Mouse (Mus musculus) forebrain, postnatal 0 days (tissue): ENCODE data around the gene Hsd17b14. TPM values are rescaled to one million over a fixed set of nuclear protein-coding genes. Genes with fewer than 3 reads are reported as not detected.

Source experiments
- ATAC-seq: fragments of 200-750 bp; cut with Nextera tagmentation; 2 replicates; pipeline ENCODE4 v1.8.0; 2017; ENCODE audit warnings: mild to moderate bottlenecking, moderate library complexity
- DNase-seq: peaks from one replicate; pipeline ENCODE4 v3.0.0-alpha.2; 2015
- H3K27ac ChIP-seq: fragments of 300-500 bp; sonication (generic); 2 replicates; pipeline ENCODE4 v1.5.1; 2014; ENCODE audit warnings: low read depth, mild to moderate bottlenecking, antibody characterized with exemption, low read length, moderate library complexity, mixed read lengths
- H3K27me3 ChIP-seq: fragments of 300-500 bp; sonication (generic); 2 replicates; pipeline ENCODE4 v1.6.1; 2014; ENCODE audit warnings: mild to moderate bottlenecking, low read length, mixed read lengths; ENCODE audit not compliant: insufficient read depth
- H3K36me3 ChIP-seq: fragments of 300-500 bp; sonication (generic); 2 replicates; pipeline ENCODE4 v1.6.1; 2014; ENCODE audit warnings: mild to moderate bottlenecking, moderate library complexity; ENCODE audit not compliant: insufficient read depth
- H3K4me1 ChIP-seq: fragments of 300-500 bp; sonication (generic); 2 replicates; pipeline ENCODE4 v1.6.1; 2014; ENCODE audit warnings: antibody characterized with exemption; ENCODE audit not compliant: insufficient read depth
- H3K4me2 ChIP-seq: fragments of 300-500 bp; sonication (generic); 2 replicates; pipeline ENCODE4 v1.6.1; 2014; ENCODE audit warnings: low read depth, mild to moderate bottlenecking, moderate library complexity
- H3K4me3 ChIP-seq: fragments of 300-500 bp; sonication (generic); 2 replicates; pipeline ENCODE4 v1.5.1; 2014; ENCODE audit warnings: low read depth, low read length, mixed read lengths
- H3K9ac ChIP-seq: fragments of 300-500 bp; sonication (generic); 2 replicates; pipeline ENCODE4 v1.6.1; 2014; ENCODE audit warnings: mild to moderate bottlenecking
- H3K9me3 ChIP-seq: fragments of 300-500 bp; sonication (generic); 2 replicates; pipeline ENCODE4 v1.6.1; 2016; ENCODE audit warnings: low read length
- CTCF ChIP-seq: sonication (generic); IDR thresholded peaks from 2 replicates; pipeline ENCODE4 v1.5.1; 2016; ENCODE audit warnings: antibody characterized with exemption, control low read depth, low read depth
- WGBS: fragments of 180-500 bp; shearing (Covaris S2); extraction: QIAGEN DNeasy Blood & Tissue Kit; methylation state at CpG from one replicate; pipeline ENCODE4 v1.1.7; 2014; 5-methylcytosine and 5-hydroxymethylcytosine counted together
- polyA plus RNA-seq: library from polyadenylated mRNA; unstranded; fragments of >200 nt; fragmentation: Nextera tagmentation; extraction: Ambion mirVana; gene quantifications from 2 replicates; pipeline ENCODE4 v1.2.1, GENCODE M21; 2015
- total RNA-seq: library from RNA; depleted of rRNA; stranded (reverse); fragments of >200 nt; gene quantifications from 2 replicates; pipeline ENCODE4 v1.2.3, GENCODE M21; 2014; rRNA removed

Gene Hsd17b14
- total and polyA plus RNA-seq, 2 experiments from 2014 or later = 0.63 TPM; not detected in 1

- WGBS = 25% methylated on average over 5 of the region's 6 CpGs
- Histone ChIP-seq H3K36me3 (no peaks in the 10 kb centered on the region), H3K4me3 (no peak overlapping the region), H3K4me2 (no peak overlapping the region), H3K27me3 (peaks cover 22% of the 10 kb centered on the region; the same call in 1 of the 2 replicates), H3K9me3 (no peaks in the 10 kb centered on the region), H3K4me1 (no peaks in the 10 kb centered on the region), H3K9ac (no peak overlapping the region), H3K27ac (no peak overlapping the region)
- ATAC-seq = no peak
- no peak for TF ChIP-seq CTCF
- no peak for DNase-seq
Observed at GRCm38 (mm10) chr7:45616277-45616676, 61.6 kb downstream of the Hsd17b14 start.

GRCm38 (mm10) chr7:45617042-45617695 is 62.5 kb downstream of the Hsd17b14 start, which contains the start of gene Fut1:
Gene Fut1 (plus strand): TSS chr7:45617289.
- Histone ChIP-seq H3K27me3 (peaks cover 22% of the 10 kb centered on the region; the same call in 1 of the 2 replicates), H3K4me2 (peak within 1 kb of the TSS; percentile 41), H3K27ac (no peak within 1 kb of the TSS), H3K36me3 (no peaks in the 10 kb centered on the region), H3K4me1 (no peaks in the 10 kb centered on the region), H3K9ac (no peak within 1 kb of the TSS), H3K9me3 (no peaks in the 10 kb centered on the region), H3K4me3 (peak within 1 kb of the TSS; percentile 16)
- ATAC-seq = no peak
- DNase-seq = no peak
- WGBS = 6% methylated on average over 29 of the region's 31 CpGs
- TF ChIP-seq CTCF = no peak

Other genes with a start within 250 kb of the Hsd17b14 start
Only the 30 nearest of the 35 such genes appear.
- gene Lin7b, start 184.3 kb upstream of the Hsd17b14 start, total RNA-seq = 32.2 and 47.3 TPM in 2 replicates
- gene Lin7b, start 184.3 kb upstream of the Hsd17b14 start, polyA plus RNA-seq = 36.8 and 39.8 TPM in 2 replicates
- 247 and 310 TPM in 2 replicates for gene Snrnp70, start 159.2 kb upstream of the Hsd17b14 start, total RNA-seq
- gene Snrnp70, start 159.2 kb upstream of the Hsd17b14 start, polyA plus RNA-seq = 116 and 124 TPM in 2 replicates
- gene Kcna7, start 149.2 kb upstream of the Hsd17b14 start, total RNA-seq = 0.14 TPM in 1 of 2 replicates, not detected in the other
- not detected in 2 replicates for gene Kcna7, start 149.2 kb upstream of the Hsd17b14 start, polyA plus RNA-seq
- 0.24 TPM in 1 of 2 replicates, not detected in the other for gene Ntf5, start 141.2 kb upstream of the Hsd17b14 start, total RNA-seq
- 0.07 and 0.11 TPM in 2 replicates for gene Ntf5, start 141.2 kb upstream of the Hsd17b14 start, polyA plus RNA-seq
- gene Lhb, start 134.1 kb upstream of the Hsd17b14 start, total RNA-seq = 0.43 TPM in 1 of 2 replicates, not detected in the other
- 0.36 and 1.0 TPM in 2 replicates for gene Lhb, start 134.1 kb upstream of the Hsd17b14 start, polyA plus RNA-seq
- gene Gys1, start 120.0 kb upstream of the Hsd17b14 start, total RNA-seq = 9.8 and 11.4 TPM in 2 replicates
- gene Gys1, start 120.0 kb upstream of the Hsd17b14 start, polyA plus RNA-seq = 8.6 and 12.3 TPM in 2 replicates
- gene Ruvbl2, start 116.8 kb upstream of the Hsd17b14 start, total RNA-seq = 123 and 149 TPM in 2 replicates
- 98.3 and 104 TPM in 2 replicates for gene Ruvbl2, start 116.8 kb upstream of the Hsd17b14 start, polyA plus RNA-seq
- 2,541 and 3,015 TPM in 2 replicates for gene Ftl1, start 95.0 kb upstream of the Hsd17b14 start, total RNA-seq
- 5,542 and 6,210 TPM in 2 replicates for gene Ftl1, start 95.0 kb upstream of the Hsd17b14 start, polyA plus RNA-seq
- 120 and 127 TPM in 2 replicates for gene Bax, start 88.0 kb upstream of the Hsd17b14 start, total RNA-seq
- gene Bax, start 88.0 kb upstream of the Hsd17b14 start, polyA plus RNA-seq = 276 and 297 TPM in 2 replicates
- gene Tulp2, start 73.0 kb upstream of the Hsd17b14 start, total RNA-seq = 0.19 and 0.46 TPM in 2 replicates
- gene Tulp2, start 73.0 kb upstream of the Hsd17b14 start, polyA plus RNA-seq = 0.07 and 0.25 TPM in 2 replicates
- not detected in 2 replicates for gene Gm45808, start 68.1 kb upstream of the Hsd17b14 start, total RNA-seq
- gene Gm45808, start 68.1 kb upstream of the Hsd17b14 start, polyA plus RNA-seq = not detected in 2 replicates
- gene Dhdh, start 66.1 kb upstream of the Hsd17b14 start, total RNA-seq = 3.5 and 4.9 TPM in 2 replicates
- 1.9 and 3.6 TPM in 2 replicates for gene Dhdh, start 66.1 kb upstream of the Hsd17b14 start, polyA plus RNA-seq
- 76.8 and 107 TPM in 2 replicates for gene Nucb1, start 44.5 kb upstream of the Hsd17b14 start, total RNA-seq
- 103 and 122 TPM in 2 replicates for gene Nucb1, start 44.5 kb upstream of the Hsd17b14 start, polyA plus RNA-seq
- gene Ppp1r15a, start 28.6 kb upstream of the Hsd17b14 start, total RNA-seq = 17.1 and 23.8 TPM in 2 replicates
- gene Ppp1r15a, start 28.6 kb upstream of the Hsd17b14 start, polyA plus RNA-seq = 23.9 and 26.3 TPM in 2 replicates
- gene Plekha4, start 28.6 kb upstream of the Hsd17b14 start, total RNA-seq = 1.2 and 2.9 TPM in 2 replicates
- 1.2 and 1.8 TPM in 2 replicates for gene Plekha4, start 28.6 kb upstream of the Hsd17b14 start, polyA plus RNA-seq
- gene Bcat2, start 15.3 kb downstream of the Hsd17b14 start, total RNA-seq = 13.7 and 14.2 TPM in 2 replicates
- gene Bcat2, start 15.3 kb downstream of the Hsd17b14 start, polyA plus RNA-seq = 17.7 and 20.2 TPM in 2 replicates
- gene Fgf21, start 60.6 kb downstream of the Hsd17b14 start, total RNA-seq = not detected in 2 replicates
- gene Fgf21, start 60.6 kb downstream of the Hsd17b14 start, polyA plus RNA-seq = not detected in 2 replicates
- 0.08 and 0.29 TPM in 2 replicates for gene Fut1, start 62.4 kb downstream of the Hsd17b14 start, total RNA-seq
- gene Fut1, start 62.4 kb downstream of the Hsd17b14 start, polyA plus RNA-seq = not detected in 2 replicates
- gene Izumo1, start 66.9 kb downstream of the Hsd17b14 start, total RNA-seq = 0.08 and 0.14 TPM in 2 replicates
- not detected in 2 replicates for gene Izumo1, start 66.9 kb downstream of the Hsd17b14 start, polyA plus RNA-seq
- gene Rasip1, start 72.6 kb downstream of the Hsd17b14 start, total RNA-seq = 26.5 and 37.4 TPM in 2 replicates
- gene Rasip1, start 72.6 kb downstream of the Hsd17b14 start, polyA plus RNA-seq = 22.8 and 27.2 TPM in 2 replicates
- gene Mamstr, start 85.1 kb downstream of the Hsd17b14 start, total RNA-seq = 2.2 and 2.8 TPM in 2 replicates
- 2.6 TPM in 2 replicates for gene Mamstr, start 85.1 kb downstream of the Hsd17b14 start, polyA plus RNA-seq
- gene Fut2, start 111.5 kb downstream of the Hsd17b14 start, total RNA-seq = 0.15 TPM in 1 of 2 replicates, not detected in the other
- gene Fut2, start 111.5 kb downstream of the Hsd17b14 start, polyA plus RNA-seq = 0.06 and 0.13 TPM in 2 replicates
- 0.23 and 0.33 TPM in 2 replicates for gene Ntn5, start 129.1 kb downstream of the Hsd17b14 start, total RNA-seq
- gene Ntn5, start 129.1 kb downstream of the Hsd17b14 start, polyA plus RNA-seq = 0.47 and 0.79 TPM in 2 replicates
- 0.52 and 0.62 TPM in 2 replicates for gene Sec1, start 139.5 kb downstream of the Hsd17b14 start, total RNA-seq
- 0.18 and 0.34 TPM in 2 replicates for gene Sec1, start 139.5 kb downstream of the Hsd17b14 start, polyA plus RNA-seq
- 104 and 122 TPM in 2 replicates for gene Car11, start 144.9 kb downstream of the Hsd17b14 start, total RNA-seq
- 92.1 and 102 TPM in 2 replicates for gene Car11, start 144.9 kb downstream of the Hsd17b14 start, polyA plus RNA-seq
- 9.0 and 11.7 TPM in 2 replicates for gene Dbp, start 150.2 kb downstream of the Hsd17b14 start, total RNA-seq
- gene Dbp, start 150.2 kb downstream of the Hsd17b14 start, polyA plus RNA-seq = 6.4 and 6.6 TPM in 2 replicates
- gene Rpl18, start 160.6 kb downstream of the Hsd17b14 start, total RNA-seq = 891 and 1,057 TPM in 2 replicates
- 517 and 655 TPM in 2 replicates for gene Rpl18, start 160.6 kb downstream of the Hsd17b14 start, polyA plus RNA-seq
- 19.6 and 21.5 TPM in 2 replicates for gene Sphk2, start 163.1 kb downstream of the Hsd17b14 start, total RNA-seq
- gene Sphk2, start 163.1 kb downstream of the Hsd17b14 start, polyA plus RNA-seq = 16.5 and 18.7 TPM in 2 replicates
- gene Fam83e, start 166.3 kb downstream of the Hsd17b14 start, total RNA-seq = 0.31 and 0.33 TPM in 2 replicates
- gene Fam83e, start 166.3 kb downstream of the Hsd17b14 start, polyA plus RNA-seq = 0.09 TPM in 1 of 2 replicates, not detected in the other
- gene Spaca4, start 170.9 kb downstream of the Hsd17b14 start, total RNA-seq = not detected in 2 replicates
- not detected in 2 replicates for gene Spaca4, start 170.9 kb downstream of the Hsd17b14 start, polyA plus RNA-seq